Mouse (Mus musculus) G1E (cell line): ENCODE data around the gene Prpsap2. TPM values are rescaled to one million over a fixed set of nuclear protein-coding genes. Genes with fewer than 3 reads are reported as not detected.

Experiments
- ATAC-seq: 2 replicates; pipeline ENCODE4 v1.8.0; 2016; ENCODE audit warnings: mild to moderate bottlenecking; ENCODE audit not compliant: insufficient number of reproducible peaks, poor library complexity, low FRiP score, severe bottlenecking; ENCODE audit errors: extremely low read depth
- DNase-seq: peaks from one replicate; pipeline ENCODE4 v3.0.0; 2012; ENCODE audit warnings: low spot score
- H3K27me3 ChIP-seq: 2 replicates; pipeline ENCODE4 v1.6.1; 2012; ENCODE audit warnings: mild to moderate bottlenecking, low read length, inconsistent platforms; ENCODE audit not compliant: insufficient read depth
- H3K36me3 ChIP-seq: replicated peaks from 2 replicates; pipeline ENCODE3; 2012; ENCODE audit warnings: mild to moderate bottlenecking, inconsistent platforms
- H3K4me1 ChIP-seq: 2 replicates; pipeline ENCODE4 v1.6.1; 2012; ENCODE audit warnings: low read depth, low read length, inconsistent platforms, mixed read lengths; ENCODE audit not compliant: insufficient read depth
- H3K4me3 ChIP-seq: 2 replicates; pipeline ENCODE4 v1.5.1; 2012; ENCODE audit warnings: low read depth, mild to moderate bottlenecking, inconsistent platforms, low read length, moderate library complexity, mixed read lengths
- H3K9me3 ChIP-seq: replicated peaks from 2 replicates; pipeline ENCODE4 v1.6.1; 2012; ENCODE audit warnings: inconsistent platforms
- CTCF ChIP-seq: IDR thresholded peaks from 2 replicates; pipeline ENCODE4 v1.5.1; 2012; ENCODE audit warnings: low read depth, low read length, inconsistent platforms, mixed read lengths
- GATA1 ChIP-seq: IDR thresholded peaks from 2 replicates; pipeline ENCODE4 v1.6.1; 2012; ENCODE audit warnings: borderline replicate concordance, low read length, inconsistent platforms, mixed read lengths
- GATA2 ChIP-seq: IDR thresholded peaks from 2 replicates; pipeline ENCODE4 v1.6.1; 2012; ENCODE audit warnings: low read depth, low read length, inconsistent platforms, borderline replicate concordance
- POLR2AphosphoS5 ChIP-seq: IDR thresholded peaks from 2 replicates; pipeline ENCODE4 v1.6.1; 2012; ENCODE audit warnings: low read depth, low read length, inconsistent platforms; ENCODE audit not compliant: insufficient replicate concordance
- TAL1 ChIP-seq: conservative IDR thresholded peaks from 2 replicates; pipeline ENCODE4 v1.6.1; 2012; ENCODE audit warnings: low read depth, low read length, inconsistent platforms, mixed read lengths
- polyA plus RNA-seq: library from polyadenylated mRNA; stranded (reverse); fragments of >175 nt; gene quantifications from 2 replicates; pipeline ENCODE4 v1.2.3, GENCODE M21; 2012
- total RNA-seq, 2 experiments: library from RNA; stranded (forward) in 1 of 2; stranded (reverse) in 1 of 2; fragments of 200-1000 nt in 1 of 2; fragments of >200 nt in 1 of 2; fragmentation: Nextera tagmentation in 1 of 2; gene quantifications; 2 replicates each; pipeline ENCODE4 v1.2.3; 2014 to 2017

Prpsap2 gene
- total and polyA plus RNA-seq, 3 experiments = 8.7 to 19.2 (median 18.7) TPM

- Histone ChIP-seq H3K4me3 (no peak overlapping the region), H3K9me3 (no peaks in the 10 kb centered on the region), H3K27me3 (peaks cover 45% of the 10 kb centered on the region), H3K36me3 (no peaks in the 10 kb centered on the region), H3K4me1 (no peaks in the 10 kb centered on the region)
- ATAC-seq (no peak; the same call in 1 of the 2 replicates), DNase-seq (no peak)
- TF ChIP-seq POLR2AphosphoS5 = no peak
- no peak for TF ChIP-seq GATA1
- TF ChIP-seq TAL1 = no peak
- no peak for TF ChIP-seq GATA2
- no peak for TF ChIP-seq CTCF
These were observed 53.0 kb downstream of the Prpsap2 start for GRCm38 (mm10) chr11:61708928-61709327.

- Histone ChIP-seq H3K9me3 (no peaks in the 10 kb centered on the region), H3K36me3 (no peaks in the 10 kb centered on the region), H3K4me1 (no peaks in the 10 kb centered on the region), H3K27me3 (peaks cover 25% of the 10 kb centered on the region), H3K4me3 (no peak overlapping the region)
- ATAC-seq = no peak
- TF ChIP-seq GATA2 = no peak
- no peak for TF ChIP-seq CTCF
- TF ChIP-seq POLR2AphosphoS5 = no peak
- no peak for TF ChIP-seq GATA1
- TF ChIP-seq TAL1 = no peak
- DNase-seq = no peak
These were observed 55.7 kb downstream of the Prpsap2 start for GRCm38 (mm10) chr11:61706232-61706631.

- no peak for DNase-seq
- no peaks in the 10 kb centered on the region for H3K36me3 ChIP-seq
- peaks cover 23% of the 10 kb centered on the region for H3K27me3 ChIP-seq
These were observed 56.3 kb downstream of the Prpsap2 start for GRCm38 (mm10) chr11:61705581-61705980.

GRCm38 (mm10) chr11:61702494-61702893 is 59.4 kb downstream of the Prpsap2 start:
- Histone ChIP-seq H3K4me1 (no peaks in the 10 kb centered on the region), H3K9me3 (no peaks in the 10 kb centered on the region), H3K36me3 (no peaks in the 10 kb centered on the region), H3K27me3 (peaks cover 15% of the 10 kb centered on the region), H3K4me3 (no peak overlapping the region)
- TF ChIP-seq GATA1 (no peak), CTCF (no peak), GATA2 (no peak)
- ATAC-seq = no peak
- no peak for DNase-seq

More at GRCm38 (mm10) chr11:61705581-61705980, 56.3 kb downstream of the Prpsap2 start:
- no peak overlapping the region for H3K4me3 ChIP-seq
- no peaks in the 10 kb centered on the region for H3K4me1 ChIP-seq
- H3K9me3 ChIP-seq = no peaks in the 10 kb centered on the region
- TF ChIP-seq TAL1 = no peak
- TF ChIP-seq GATA2 = no peak
- ATAC-seq = no peak

- H3K9me3 ChIP-seq = no peaks in the 10 kb centered on the region
- H3K27me3 ChIP-seq = peaks cover 13% of the 10 kb centered on the region
- ATAC-seq = no peak
- DNase-seq = no peak
- no peaks in the 10 kb centered on the region for H3K4me1 ChIP-seq
- TF ChIP-seq POLR2AphosphoS5 (no peak), CTCF (no peak), TAL1 (no peak), GATA2 (no peak), GATA1 (no peak)
- H3K36me3 ChIP-seq = no peaks in the 10 kb centered on the region
- no peak overlapping the region for H3K4me3 ChIP-seq
These were observed 60.2 kb downstream of the Prpsap2 start for GRCm38 (mm10) chr11:61701696-61702095.

- Histone ChIP-seq H3K27me3 (peaks cover 18% of the 10 kb centered on the region), H3K4me1 (no peaks in the 10 kb centered on the region), H3K36me3 (no peaks in the 10 kb centered on the region), H3K9me3 (no peaks in the 10 kb centered on the region), H3K4me3 (no peak overlapping the region)
- TF ChIP-seq GATA2 (no peak), POLR2AphosphoS5 (no peak), TAL1 (no peak), GATA1 (no peak), CTCF (no peak)
- ATAC-seq (no peak), DNase-seq (no peak)
These were observed 62.0 kb downstream of the Prpsap2 start for GRCm38 (mm10) chr11:61699933-61700332.

GRCm38 (mm10) chr11:61699460-61699859 is 62.4 kb downstream of the Prpsap2 start:
- no peak for ATAC-seq
- no peaks in the 10 kb centered on the region for H3K4me1 ChIP-seq
- no peak overlapping the region for H3K4me3 ChIP-seq
- no peak for TF ChIP-seq CTCF
- no peak for TF ChIP-seq TAL1
- TF ChIP-seq GATA2 = no peak
- no peak for TF ChIP-seq POLR2AphosphoS5
- TF ChIP-seq GATA1 = no peak
- no peaks in the 10 kb centered on the region for H3K9me3 ChIP-seq
- peaks cover 22% of the 10 kb centered on the region for H3K27me3 ChIP-seq
- no peak for DNase-seq
- no peaks in the 10 kb centered on the region for H3K36me3 ChIP-seq
